Mouse (Mus musculus) lung, embryonic 14.5 days (tissue): ENCODE data around the gene Fancd2. TPM values are rescaled to one million over a fixed set of nuclear protein-coding genes. Genes with fewer than 3 reads are reported as not detected.
A peak's percentile ranks its signal among the peaks of the same experiment; 100 is the strongest.

Experiments used
- ATAC-seq: fragments of 200-750 bp; cut with Nextera tagmentation; 2 replicates; pipeline ENCODE4 v1.8.0; 2017; ENCODE audit warnings: mild to moderate bottlenecking, moderate TSS enrichment, moderate library complexity; ENCODE audit not compliant: insufficient read depth
- DNase-seq: peaks from one replicate; pipeline ENCODE4 v3.0.0-alpha.2; 2015
- H3K27ac ChIP-seq: fragments of 300-500 bp; sonication (generic); 2 replicates; pipeline ENCODE4 v1.5.1; 2014; ENCODE audit warnings: low read depth, mild to moderate bottlenecking, moderate library complexity
- H3K27me3 ChIP-seq: fragments of 300-500 bp; sonication (generic); 2 replicates; pipeline ENCODE4 v1.6.1; 2014; ENCODE audit warnings: low read length, control low read depth; ENCODE audit not compliant: insufficient read depth
- H3K36me3 ChIP-seq: fragments of 300-500 bp; sonication (generic); 2 replicates; pipeline ENCODE4 v1.6.1; 2014; ENCODE audit warnings: control low read depth; ENCODE audit not compliant: insufficient read depth
- H3K4me1 ChIP-seq: fragments of 300-500 bp; sonication (generic); 2 replicates; pipeline ENCODE4 v1.6.1; 2014; ENCODE audit warnings: antibody characterized with exemption, control low read depth; ENCODE audit not compliant: insufficient read depth
- H3K4me2 ChIP-seq: fragments of 300-500 bp; sonication (generic); 2 replicates; pipeline ENCODE4 v1.6.1; 2014; ENCODE audit warnings: mild to moderate bottlenecking
- H3K4me3 ChIP-seq: fragments of 300-500 bp; sonication (generic); 2 replicates; pipeline ENCODE4 v1.5.1; 2014; ENCODE audit warnings: low read depth, low read length
- H3K9ac ChIP-seq: fragments of 300-500 bp; sonication (generic); 2 replicates; pipeline ENCODE4 v1.6.1; 2014
- H3K9me3 ChIP-seq: fragments of 300-500 bp; sonication (generic); 2 replicates; pipeline ENCODE4 v1.6.1; 2016; ENCODE audit warnings: low read depth, low read length, control low read depth
- CTCF ChIP-seq: IDR thresholded peaks from 2 replicates; pipeline ENCODE4 v1.5.1; 2016; ENCODE audit warnings: antibody characterized with exemption, low read depth
- WGBS: fragments of 180-500 bp; shearing (Covaris S2); extraction: QIAGEN DNeasy Blood & Tissue Kit; methylation state at CpG from one replicate; pipeline ENCODE4 v1.1.7; 2014; 5-methylcytosine and 5-hydroxymethylcytosine counted together
- polyA plus RNA-seq: library from polyadenylated mRNA; unstranded; fragments of >200 nt; fragmentation: Nextera tagmentation; extraction: Ambion mirVana; gene quantifications from 2 replicates; pipeline ENCODE4 v1.2.1, GENCODE M21; 2014

Gene Fancd2
- polyA plus RNA-seq, 1 experiment from 2014 or later: 15.7 TPM

- no peak for ATAC-seq
- no peak for DNase-seq
- peaks cover 53% of the 10 kb centered on the region for H3K36me3 ChIP-seq
Observed at GRCm38 (mm10) chr6:113522310-113522709, 9.2 kb upstream of the Fancd2 start.

GRCm38 (mm10) chr6:113523420-113523819 lies 8.1 kb upstream of the Fancd2 start:
- H3K9ac ChIP-seq: no peak overlapping the region
- H3K4me3 ChIP-seq: no peak overlapping the region
- H3K4me2 ChIP-seq: no peak overlapping the region
- DNase-seq (no peak), ATAC-seq (no peak)
- no peak overlapping the region for H3K27ac ChIP-seq
- 83% methylated on average over 8 of the region's 8 CpGs for WGBS
- H3K36me3 ChIP-seq: peaks cover 42% of the 10 kb centered on the region
- H3K27me3 ChIP-seq: no peaks in the 10 kb centered on the region
- no peaks in the 10 kb centered on the region for H3K9me3 ChIP-seq
- no peak for TF ChIP-seq CTCF
- no peaks in the 10 kb centered on the region for H3K4me1 ChIP-seq

More at GRCm38 (mm10) chr6:113522310-113522709, 9.2 kb upstream of the Fancd2 start:
- Histone ChIP-seq H3K27ac (no peak overlapping the region), H3K9me3 (no peaks in the 10 kb centered on the region), H3K9ac (no peak overlapping the region), H3K4me1 (no peaks in the 10 kb centered on the region), H3K4me3 (no peak overlapping the region), H3K4me2 (no peak overlapping the region), H3K27me3 (no peaks in the 10 kb centered on the region)
- TF ChIP-seq CTCF: no peak
- 69% methylated on average over 1 of the region's 1 CpGs for WGBS

GRCm38 (mm10) chr6:113531840-113532404 lies 440 bp downstream of the Fancd2 start:
- Histone ChIP-seq H3K27ac (0 out of 2 replicates have a peak overlapping the region, but pooled peaks have one; percentile 69), H3K9ac (peak overlapping the region; percentile 85), H3K9me3 (no peaks in the 10 kb centered on the region), H3K4me3 (peak overlapping the region; percentile 91), H3K27me3 (no peaks in the 10 kb centered on the region), H3K36me3 (peaks cover 17% of the 10 kb centered on the region), H3K4me2 (peak overlapping the region; percentile 89), H3K4me1 (no peaks in the 10 kb centered on the region; the same call in 1 of the 2 replicates)
- 8% methylated on average over 7 of the region's 7 CpGs for WGBS
- no peak for TF ChIP-seq CTCF
- DNase-seq: peak; percentile 14
- no peak for ATAC-seq

GRCm38 (mm10) chr6:113534886-113535285 lies 3.4 kb downstream of the Fancd2 start:
- no peak for TF ChIP-seq CTCF
- Histone ChIP-seq H3K4me1 (no peaks in the 10 kb centered on the region; the same call in 1 of the 2 replicates), H3K9me3 (no peaks in the 10 kb centered on the region), H3K4me2 (no peak overlapping the region), H3K36me3 (peaks cover 25% of the 10 kb centered on the region), H3K4me3 (no peak overlapping the region), H3K9ac (no peak overlapping the region), H3K27ac (no peak overlapping the region), H3K27me3 (no peaks in the 10 kb centered on the region)
- ATAC-seq (no peak), DNase-seq (no peak)
- WGBS: 83% methylated on average over 7 of the region's 7 CpGs

GRCm38 (mm10) chr6:113541610-113542009 lies 10.1 kb downstream of the Fancd2 start:
- Histone ChIP-seq H3K4me2 (no peak overlapping the region), H3K36me3 (peaks cover 23% of the 10 kb centered on the region), H3K27me3 (no peaks in the 10 kb centered on the region), H3K4me3 (no peak overlapping the region), H3K9ac (no peak overlapping the region), H3K27ac (no peak overlapping the region), H3K9me3 (no peaks in the 10 kb centered on the region), H3K4me1 (no peaks in the 10 kb centered on the region)
- DNase-seq: no peak
- no peak for TF ChIP-seq CTCF
- WGBS: 84% methylated on average over 6 of the region's 6 CpGs
- ATAC-seq: no peak

- no peaks in the 10 kb centered on the region for H3K4me1 ChIP-seq
- ATAC-seq (no peak), DNase-seq (no peak)
- no peak overlapping the region for H3K4me3 ChIP-seq
- TF ChIP-seq CTCF: no peak
- H3K36me3 ChIP-seq: peaks cover 11% of the 10 kb centered on the region
- 91% methylated on average over 8 of the region's 12 CpGs for WGBS
- H3K27me3 ChIP-seq: no peaks in the 10 kb centered on the region
- no peak overlapping the region for H3K9ac ChIP-seq
- H3K27ac ChIP-seq: no peak overlapping the region
- H3K9me3 ChIP-seq: no peaks in the 10 kb centered on the region
- no peak overlapping the region for H3K4me2 ChIP-seq
Observed at GRCm38 (mm10) chr6:113543906-113544481, 12.5 kb downstream of the Fancd2 start.

- 75% methylated on average over 6 of the region's 6 CpGs for WGBS
- TF ChIP-seq CTCF: no peak
- ATAC-seq (no peak), DNase-seq (no peak)
- Histone ChIP-seq H3K9ac (no peak overlapping the region), H3K4me1 (no peaks in the 10 kb centered on the region), H3K36me3 (peaks cover 36% of the 10 kb centered on the region), H3K27me3 (no peaks in the 10 kb centered on the region), H3K4me2 (no peak overlapping the region), H3K9me3 (no peaks in the 10 kb centered on the region), H3K27ac (no peak overlapping the region), H3K4me3 (no peak overlapping the region)
Observed at GRCm38 (mm10) chr6:113559736-113560135, 28.3 kb downstream of the Fancd2 start.
